Mouse (Mus musculus): Measurements from ENCODE around the gene Tnfaip6. TPM values are rescaled to one million over a fixed set of nuclear protein-coding genes. Genes with fewer than 3 reads are reported as not detected.

Gene Tnfaip6
- polyA plus RNA-seq, 1 experiment: 2.8 TPM

DNA sequence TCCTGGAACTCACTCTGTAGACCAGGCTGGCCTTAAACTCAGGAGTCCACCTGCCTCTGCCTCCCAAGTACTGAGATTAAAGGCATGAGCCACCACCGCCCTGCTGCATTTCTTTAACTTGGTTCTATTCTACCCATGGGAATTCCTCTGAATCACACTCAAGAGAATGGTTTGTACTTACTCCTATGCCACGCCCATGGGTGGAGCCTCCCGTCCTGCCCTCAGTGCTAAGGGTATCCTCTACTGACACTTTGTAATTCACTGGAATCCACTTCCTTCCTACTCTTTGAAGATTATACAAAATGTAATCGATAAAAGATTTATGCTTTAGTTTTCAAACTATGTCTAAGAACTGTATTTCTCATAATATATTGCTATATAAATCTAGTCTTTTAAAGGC, 6.3 kb upstream of the Tnfaip6 start:
- Histone ChIP-seq H3K9ac (ENCODE audit: low read depth, poor library complexity, severe bottlenecking) (no peak overlapping the region), H3K27ac (ENCODE audit: insufficient read depth, low read length) (no peak overlapping the region), H3K4me1 (ENCODE audit: control insufficient read depth, insufficient read depth, low read length) (no peaks in the 10 kb centered on the region), H3K36me3 (ENCODE audit: control insufficient read depth, insufficient read depth, low read length, poor library complexity, severe bottlenecking) (no peaks in the 10 kb centered on the region), H3K4me3 (ENCODE audit: low read depth, low read length) (no peak overlapping the region), H3K27me3 (ENCODE audit: control insufficient read depth, insufficient read depth, low read length, poor library complexity, severe bottlenecking) (no peaks in the 10 kb centered on the region), H3K9me3 (replicated peaks; ENCODE audit: control insufficient read depth, insufficient read depth, low read length, poor library complexity, severe bottlenecking) (no peaks in the 10 kb centered on the region)
- TF ChIP-seq POLR2A (IDR thresholded peaks at IDR 0.05; ENCODE audit: insufficient read depth, low read length) (no peak), EP300 (IDR thresholded peaks at IDR 0.05; ENCODE audit: insufficient read depth, low read depth, low read length) (no peak), CTCF (IDR thresholded peaks at IDR 0.05; ENCODE audit: low read depth, low read length) (no peak)

DNA sequence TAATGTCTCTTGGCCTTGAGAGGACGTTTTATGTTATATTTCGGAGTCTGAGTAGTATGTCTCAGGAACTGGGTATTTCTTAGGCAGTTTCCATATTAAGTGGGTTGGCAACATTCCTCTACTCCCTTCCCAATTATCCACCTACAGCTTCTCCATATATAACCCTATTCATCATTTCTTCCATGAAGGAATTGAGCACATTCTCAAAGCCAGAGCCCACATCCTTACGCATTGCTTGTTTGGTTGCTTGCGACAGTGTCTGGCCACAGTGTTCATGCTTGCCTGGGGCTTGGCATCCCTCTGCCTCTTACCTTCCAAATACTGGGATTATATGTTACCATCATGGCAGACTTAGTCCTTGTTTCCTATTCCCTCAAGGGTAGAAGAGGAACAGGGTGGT, 3.2 kb upstream of the Tnfaip6 start:
- H3K36me3 ChIP-seq (ENCODE audit: control insufficient read depth, insufficient read depth, low read length, poor library complexity, severe bottlenecking): no peaks in the 10 kb centered on the region
- no peak overlapping the region for H3K4me3 ChIP-seq (ENCODE audit: low read depth, low read length)
- H3K9me3 ChIP-seq (replicated peaks; ENCODE audit: control insufficient read depth, insufficient read depth, low read length, poor library complexity, severe bottlenecking): no peaks in the 10 kb centered on the region
- no peaks in the 10 kb centered on the region for H3K4me1 ChIP-seq (ENCODE audit: control insufficient read depth, insufficient read depth, low read length)
- TF ChIP-seq CTCF (IDR thresholded peaks at IDR 0.05; ENCODE audit: low read depth, low read length) (no peak), POLR2A (IDR thresholded peaks at IDR 0.05; ENCODE audit: insufficient read depth, low read length) (no peak), EP300 (IDR thresholded peaks at IDR 0.05; ENCODE audit: insufficient read depth, low read depth, low read length) (no peak)
- H3K27ac ChIP-seq (ENCODE audit: insufficient read depth, low read length): no peak overlapping the region
- no peaks in the 10 kb centered on the region for H3K27me3 ChIP-seq (ENCODE audit: control insufficient read depth, insufficient read depth, low read length, poor library complexity, severe bottlenecking)
- no peak overlapping the region for H3K9ac ChIP-seq (ENCODE audit: low read depth, poor library complexity, severe bottlenecking)

DNA sequence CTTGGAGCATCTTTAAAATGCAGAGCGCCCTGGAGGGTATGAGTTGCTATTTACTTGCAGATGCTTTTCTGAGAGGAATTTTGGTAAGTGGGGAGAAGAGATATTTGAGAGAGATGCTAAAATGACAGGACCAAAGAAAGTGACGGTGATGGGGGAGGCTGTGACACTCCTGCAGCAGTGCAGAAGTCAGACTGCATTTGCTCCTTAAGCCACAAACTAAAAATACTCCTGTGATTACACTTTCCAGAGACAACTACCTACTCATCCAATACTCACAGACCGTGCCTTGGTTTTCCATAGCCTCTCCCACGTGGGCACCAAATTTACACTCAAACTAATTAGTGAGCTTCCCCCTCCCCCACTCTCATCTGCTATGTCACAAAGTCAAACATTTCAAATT, 2.7 kb upstream of the Tnfaip6 start:
- no peaks in the 10 kb centered on the region for H3K27me3 ChIP-seq (ENCODE audit: control insufficient read depth, insufficient read depth, low read length, poor library complexity, severe bottlenecking)
- H3K4me1 ChIP-seq (ENCODE audit: control insufficient read depth, insufficient read depth, low read length): no peaks in the 10 kb centered on the region
- no peak overlapping the region for H3K4me3 ChIP-seq (ENCODE audit: low read depth, low read length)
- no peak overlapping the region for H3K27ac ChIP-seq (ENCODE audit: insufficient read depth, low read length)
- H3K36me3 ChIP-seq (ENCODE audit: control insufficient read depth, insufficient read depth, low read length, poor library complexity, severe bottlenecking): no peaks in the 10 kb centered on the region
- H3K9me3 ChIP-seq (replicated peaks; ENCODE audit: control insufficient read depth, insufficient read depth, low read length, poor library complexity, severe bottlenecking): no peaks in the 10 kb centered on the region
- TF ChIP-seq CTCF (IDR thresholded peaks at IDR 0.05; ENCODE audit: low read depth, low read length) (no peak), POLR2A (IDR thresholded peaks at IDR 0.05; ENCODE audit: insufficient read depth, low read length) (no peak), EP300 (IDR thresholded peaks at IDR 0.05; ENCODE audit: insufficient read depth, low read depth, low read length) (no peak)
- H3K9ac ChIP-seq (ENCODE audit: low read depth, poor library complexity, severe bottlenecking): no peak overlapping the region

DNA sequence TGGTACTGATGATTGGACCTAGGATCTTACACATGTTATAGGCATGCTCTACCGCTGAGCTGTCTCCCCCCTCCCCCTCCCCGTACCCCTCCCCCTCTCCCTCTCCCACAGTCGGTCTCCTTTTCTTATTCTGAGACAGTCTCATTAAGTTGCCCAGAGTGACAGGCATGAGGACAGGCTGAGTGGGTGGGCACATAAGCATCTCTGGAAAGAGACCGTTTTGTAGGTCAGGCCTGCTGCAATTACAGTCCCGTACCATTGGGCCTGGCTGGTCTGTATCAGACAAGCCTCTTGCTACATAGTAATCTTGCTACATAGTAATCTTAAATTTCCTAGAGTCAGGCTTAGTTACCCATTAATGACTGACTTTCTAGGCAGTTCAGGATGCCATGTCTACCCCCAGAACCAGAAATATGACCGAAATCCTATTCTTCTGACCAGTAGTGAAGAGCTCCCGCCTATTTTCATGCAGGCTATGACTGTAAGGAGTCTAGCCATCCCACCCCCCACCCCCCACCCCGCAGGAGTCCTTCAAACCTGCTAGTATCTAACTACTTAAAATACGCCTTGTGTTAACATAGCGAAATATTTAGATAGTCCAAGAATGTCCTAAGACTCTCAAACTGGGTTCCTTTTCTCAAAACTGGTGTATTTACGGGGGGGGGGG, 747 bp upstream of the Tnfaip6 start:
- H3K36me3 ChIP-seq (ENCODE audit: control insufficient read depth, insufficient read depth, low read length, poor library complexity, severe bottlenecking): no peaks in the 10 kb centered on the region
- TF ChIP-seq POLR2A (IDR thresholded peaks at IDR 0.05; ENCODE audit: insufficient read depth, low read length) (no peak), CTCF (IDR thresholded peaks at IDR 0.05; ENCODE audit: low read depth, low read length) (no peak), EP300 (IDR thresholded peaks at IDR 0.05; ENCODE audit: insufficient read depth, low read depth, low read length) (no peak)
- H3K4me3 ChIP-seq (ENCODE audit: low read depth, low read length): no peak overlapping the region
- H3K9me3 ChIP-seq (replicated peaks; ENCODE audit: control insufficient read depth, insufficient read depth, low read length, poor library complexity, severe bottlenecking): no peaks in the 10 kb centered on the region
- no peaks in the 10 kb centered on the region for H3K4me1 ChIP-seq (ENCODE audit: control insufficient read depth, insufficient read depth, low read length)
- no peaks in the 10 kb centered on the region for H3K27me3 ChIP-seq (ENCODE audit: control insufficient read depth, insufficient read depth, low read length, poor library complexity, severe bottlenecking)
- no peak overlapping the region for H3K9ac ChIP-seq (ENCODE audit: low read depth, poor library complexity, severe bottlenecking)
- no peak overlapping the region for H3K27ac ChIP-seq (ENCODE audit: insufficient read depth, low read length)

DNA sequence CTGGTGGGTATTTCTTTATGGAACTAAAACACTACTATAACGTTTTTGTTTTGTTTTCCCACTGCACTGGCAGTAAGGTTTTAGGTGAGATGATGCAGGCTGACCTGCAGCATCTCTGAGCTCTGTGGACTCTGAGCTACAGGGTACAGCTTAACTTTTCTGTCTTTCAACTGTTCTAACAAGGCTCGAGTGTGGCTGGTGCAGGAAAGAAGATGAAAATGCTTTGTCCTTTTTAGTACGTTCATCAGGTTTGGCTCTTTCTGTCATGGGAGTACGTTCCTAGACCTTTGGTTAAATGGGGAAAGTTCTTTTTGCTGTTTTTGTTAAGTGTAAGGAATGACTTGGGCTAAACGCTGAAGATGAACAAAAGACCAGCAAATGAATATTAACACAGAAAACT, 749 bp downstream of the Tnfaip6 start:
- H3K27ac ChIP-seq (ENCODE audit: insufficient read depth, low read length): no peak overlapping the region
- H3K9ac ChIP-seq (ENCODE audit: low read depth, poor library complexity, severe bottlenecking): no peak overlapping the region
- H3K9me3 ChIP-seq (replicated peaks; ENCODE audit: control insufficient read depth, insufficient read depth, low read length, poor library complexity, severe bottlenecking): no peaks in the 10 kb centered on the region
- H3K36me3 ChIP-seq (ENCODE audit: control insufficient read depth, insufficient read depth, low read length, poor library complexity, severe bottlenecking): no peaks in the 10 kb centered on the region
- no peaks in the 10 kb centered on the region for H3K27me3 ChIP-seq (ENCODE audit: control insufficient read depth, insufficient read depth, low read length, poor library complexity, severe bottlenecking)
- TF ChIP-seq EP300 (IDR thresholded peaks at IDR 0.05; ENCODE audit: insufficient read depth, low read depth, low read length): no peak
- no peaks in the 10 kb centered on the region for H3K4me1 ChIP-seq (ENCODE audit: control insufficient read depth, insufficient read depth, low read length)
- H3K4me3 ChIP-seq (ENCODE audit: low read depth, low read length): no peak overlapping the region

DNA sequence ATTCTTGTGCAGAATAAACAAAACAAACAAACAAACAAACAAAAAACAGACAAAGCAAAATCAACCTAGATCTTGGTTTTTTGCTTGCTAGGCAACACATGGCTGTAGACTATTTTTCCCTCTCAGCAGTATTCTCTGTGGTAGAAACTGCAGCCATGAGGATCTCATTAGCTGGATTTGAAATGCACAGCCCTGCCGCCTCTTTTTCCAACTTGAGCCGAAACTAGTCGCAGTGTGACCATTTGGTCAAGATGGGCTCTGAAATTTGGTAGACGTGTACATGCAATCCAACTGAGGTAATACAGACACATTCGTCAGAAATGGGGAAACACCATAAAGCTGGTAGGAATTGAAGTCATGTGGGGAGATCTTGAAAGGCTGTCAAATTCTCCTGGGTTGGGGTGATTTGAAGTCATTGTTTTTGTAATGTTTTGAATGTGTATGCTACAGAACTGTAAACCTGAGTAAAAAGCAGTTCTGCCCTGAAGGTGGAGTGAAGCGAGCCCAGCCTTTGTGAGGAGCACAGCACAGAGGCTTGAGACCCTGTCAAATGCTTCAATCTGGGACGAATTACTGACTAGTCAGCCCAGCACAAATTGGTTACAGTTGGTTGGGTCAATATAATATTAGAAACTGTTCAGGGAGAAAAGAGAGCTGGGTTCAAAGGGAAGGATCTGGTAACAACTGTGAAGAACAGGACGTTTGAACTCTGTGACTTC, 1.4 kb downstream of the Tnfaip6 start:
- no peak overlapping the region for H3K9ac ChIP-seq (ENCODE audit: low read depth, poor library complexity, severe bottlenecking)
- H3K27ac ChIP-seq (ENCODE audit: insufficient read depth, low read length): no peak overlapping the region
- no peak overlapping the region for H3K4me3 ChIP-seq (ENCODE audit: low read depth, low read length)
- H3K4me1 ChIP-seq (ENCODE audit: control insufficient read depth, insufficient read depth, low read length): no peaks in the 10 kb centered on the region
- no peaks in the 10 kb centered on the region for H3K9me3 ChIP-seq (replicated peaks; ENCODE audit: control insufficient read depth, insufficient read depth, low read length, poor library complexity, severe bottlenecking)
- no peaks in the 10 kb centered on the region for H3K36me3 ChIP-seq (ENCODE audit: control insufficient read depth, insufficient read depth, low read length, poor library complexity, severe bottlenecking)
- no peak for TF ChIP-seq EP300 (IDR thresholded peaks at IDR 0.05; ENCODE audit: insufficient read depth, low read depth, low read length)
- TF ChIP-seq POLR2A (IDR thresholded peaks at IDR 0.05; ENCODE audit: insufficient read depth, low read length): no peak
- TF ChIP-seq CTCF (IDR thresholded peaks at IDR 0.05; ENCODE audit: low read depth, low read length): no peak
- H3K27me3 ChIP-seq (ENCODE audit: control insufficient read depth, insufficient read depth, low read length, poor library complexity, severe bottlenecking): no peaks in the 10 kb centered on the region

All from ES-Bruce4 (cell line).